Mouse (Mus musculus): ENCODE results near the gene Ddx49.

Gene Ddx49

DNA sequence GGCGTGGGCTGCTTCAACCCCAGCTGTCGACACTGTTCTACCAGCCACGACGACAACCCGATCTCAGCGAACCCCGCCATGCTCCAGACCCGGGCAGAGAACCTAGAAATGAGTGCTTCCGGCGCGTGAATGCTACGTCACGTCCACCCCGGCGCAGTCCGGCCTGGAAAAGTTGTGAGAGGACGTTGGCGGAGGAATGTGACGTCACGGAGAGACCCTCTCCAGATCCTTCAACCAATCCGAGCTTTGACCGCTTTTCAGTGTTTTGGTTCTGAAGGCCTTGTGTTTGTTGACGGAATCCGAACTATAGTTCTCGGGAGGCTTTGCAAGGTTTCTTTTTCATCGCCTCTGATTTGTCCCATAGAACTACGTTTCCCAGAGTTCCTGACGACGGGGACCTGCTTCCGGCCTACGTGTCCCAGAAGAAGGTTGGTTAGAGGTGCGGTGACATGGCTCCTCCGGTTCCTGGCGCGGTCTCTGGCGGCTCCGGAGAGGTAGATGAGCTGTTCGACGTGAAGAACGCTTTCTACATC is at the start of gene Ddx49, which contains the start of gene Cope:
Gene Ddx49 (minus strand): TSS at position 132 of the 533 bp plus-strand sequence.
Gene Cope (plus strand): TSS at position 161 of the 533 bp plus-strand sequence.
- DNase-seq (ENCODE audit: low read depth, low spot score): peak; percentile 95

DNA sequence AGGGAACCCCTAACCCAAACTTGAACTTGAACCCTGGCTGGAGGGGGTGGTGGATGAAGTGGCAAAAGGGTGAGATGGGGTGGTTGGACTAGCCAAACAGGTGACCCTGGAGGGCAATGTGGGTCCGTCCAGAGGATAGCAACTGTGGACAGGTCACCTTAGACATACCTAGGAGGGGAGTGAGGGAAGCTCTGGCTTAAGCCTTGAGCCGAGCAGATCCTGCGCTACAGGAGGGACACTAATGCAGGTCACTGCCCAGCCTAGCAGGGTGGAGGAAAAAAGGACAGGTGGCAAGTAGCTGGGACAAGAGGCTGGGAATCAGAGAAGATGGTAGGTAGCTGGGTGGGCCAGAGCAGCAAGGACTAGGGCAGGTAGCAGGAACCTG is 49.7 kb upstream of the Ddx49 start:
- no peak for DNase-seq (ENCODE audit: low read depth, low spot score)

DNA sequence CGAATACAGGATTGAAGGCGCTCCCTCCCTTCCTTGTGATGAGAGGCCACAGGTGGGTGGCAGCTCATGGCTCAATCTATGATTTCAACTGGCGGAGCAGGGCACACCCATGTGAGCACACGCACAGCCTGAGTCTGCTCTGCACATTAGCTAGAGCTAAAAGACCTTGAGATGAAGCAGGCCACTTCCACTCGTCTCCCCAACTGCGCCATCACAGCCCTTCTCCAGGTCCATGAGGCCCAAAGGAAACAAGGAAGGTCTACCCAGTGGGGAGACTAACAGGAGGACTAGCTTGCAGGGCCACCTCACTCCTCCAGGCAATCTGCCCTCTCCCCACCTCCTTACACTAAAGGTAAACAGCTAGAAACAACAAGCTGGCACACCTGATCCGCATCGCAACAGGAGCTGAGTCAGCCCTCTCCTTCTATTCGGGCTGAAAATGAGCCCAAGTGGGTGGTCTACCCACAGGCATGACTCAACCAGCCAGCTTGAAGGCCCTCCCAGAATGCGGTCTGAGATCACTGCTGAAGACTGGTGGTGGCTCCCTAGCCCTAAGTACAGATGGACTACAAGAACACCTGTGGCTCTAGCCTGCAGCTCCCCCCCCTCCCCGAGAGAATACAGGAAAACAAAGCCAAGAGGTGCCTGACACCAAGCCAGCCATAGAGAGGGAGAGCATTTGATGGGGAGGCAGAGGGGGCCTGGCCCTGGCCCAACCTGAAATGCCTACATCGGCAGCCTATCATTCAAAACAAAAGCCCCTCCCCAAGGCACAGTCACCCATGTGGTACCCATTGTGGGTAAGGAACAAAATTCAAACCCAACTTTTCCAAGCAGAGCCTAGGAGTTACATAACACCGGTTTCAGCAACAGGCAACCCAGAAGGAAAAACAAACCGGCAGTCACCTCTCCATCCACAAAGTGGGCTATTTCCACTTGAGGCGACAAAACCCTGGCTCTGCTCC is 49.0 kb upstream of the Ddx49 start:
- no peak for DNase-seq (ENCODE audit: low read depth, low spot score)

DNA sequence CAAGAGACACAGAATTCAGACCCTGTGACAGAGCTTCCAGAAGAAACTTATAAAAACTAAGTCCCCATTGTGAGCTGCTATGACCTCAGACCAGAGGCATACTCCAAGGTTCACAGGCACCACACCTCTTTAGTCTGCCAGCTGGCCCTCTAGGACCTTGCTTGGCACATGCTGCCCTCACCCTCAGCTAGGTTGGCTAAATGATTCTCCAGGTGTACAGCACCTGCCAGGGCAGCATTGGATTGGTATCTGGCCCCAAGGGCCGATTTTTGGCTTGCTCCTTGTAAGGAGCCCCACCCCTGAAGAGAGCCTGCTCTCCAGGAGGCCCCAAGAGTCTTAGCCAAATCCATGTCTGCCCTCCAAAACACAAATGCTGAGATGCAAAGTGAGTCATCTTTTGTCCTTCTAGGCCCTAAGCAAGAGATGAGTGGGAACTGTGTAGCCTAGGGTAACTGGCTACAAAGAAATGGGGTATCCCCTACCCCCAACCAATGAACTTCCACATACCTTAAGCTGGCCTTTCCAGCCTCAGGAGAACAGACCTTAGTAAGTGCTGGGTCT is 45.7 kb upstream of the Ddx49 start:
- no peak for DNase-seq (ENCODE audit: low read depth, low spot score)

DNA sequence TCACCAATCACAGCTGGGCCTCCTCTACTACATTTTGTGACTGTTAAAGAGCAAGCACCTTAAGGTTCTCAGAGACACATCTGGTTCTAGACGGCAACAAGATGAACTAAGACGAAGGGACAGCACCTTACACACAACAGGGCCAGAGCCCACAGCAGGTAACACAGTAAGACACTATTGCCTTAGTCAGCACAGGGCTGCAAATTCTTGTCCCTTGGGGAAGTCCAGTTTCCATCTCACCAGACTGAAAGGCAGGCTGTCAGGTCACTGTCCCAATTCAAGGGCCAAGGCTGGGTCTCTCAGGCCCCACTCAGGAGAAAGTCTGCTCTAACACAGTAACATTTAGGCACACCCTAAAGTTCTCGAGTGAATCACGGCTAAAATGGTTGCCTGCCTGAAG is 45.2 kb upstream of the Ddx49 start:
- DNase-seq (ENCODE audit: low read depth, low spot score): no peak

DNA sequence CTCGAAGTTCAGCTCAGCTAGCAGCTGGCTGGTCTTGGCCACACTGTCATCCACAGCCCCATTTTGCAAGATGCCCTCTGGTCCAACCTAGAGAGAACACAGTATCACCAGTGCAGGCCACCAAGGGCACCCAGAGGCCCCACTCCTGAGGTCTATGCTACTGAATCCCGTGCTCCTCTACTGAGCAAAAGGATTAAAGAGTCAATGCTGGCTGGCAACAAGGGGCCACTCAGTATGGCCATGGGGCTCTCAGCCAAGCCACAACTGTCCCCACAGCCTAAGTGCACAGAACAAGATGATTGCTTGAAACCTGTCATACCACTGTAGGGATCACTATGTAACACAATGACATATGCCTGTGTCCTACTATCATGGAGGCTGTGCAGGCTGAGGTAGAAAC is 42.0 kb upstream of the Ddx49 start:
- no peak for DNase-seq (ENCODE audit: low read depth, low spot score)

DNA sequence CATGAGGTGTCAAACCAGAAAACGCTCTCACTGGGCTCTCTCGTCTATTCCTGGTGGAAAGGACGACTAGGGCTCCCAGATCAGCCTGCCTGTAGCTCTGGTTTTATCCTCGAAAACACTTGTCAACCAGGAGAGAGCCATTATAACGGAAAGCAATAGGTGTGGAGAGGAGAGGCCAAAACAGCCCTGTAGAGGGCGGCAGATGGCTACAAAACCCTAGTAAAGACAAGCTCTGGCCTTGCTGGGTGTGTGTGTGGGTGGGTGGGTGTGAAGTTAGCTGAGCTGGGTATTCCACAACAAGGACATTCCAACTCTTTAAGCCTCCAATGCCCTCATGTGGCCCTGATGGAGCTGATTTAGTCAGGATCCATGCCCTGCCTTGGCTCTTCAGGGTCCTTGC is 41.4 kb upstream of the Ddx49 start:
- peak; percentile 50 for DNase-seq (ENCODE audit: low read depth, low spot score)

DNA sequence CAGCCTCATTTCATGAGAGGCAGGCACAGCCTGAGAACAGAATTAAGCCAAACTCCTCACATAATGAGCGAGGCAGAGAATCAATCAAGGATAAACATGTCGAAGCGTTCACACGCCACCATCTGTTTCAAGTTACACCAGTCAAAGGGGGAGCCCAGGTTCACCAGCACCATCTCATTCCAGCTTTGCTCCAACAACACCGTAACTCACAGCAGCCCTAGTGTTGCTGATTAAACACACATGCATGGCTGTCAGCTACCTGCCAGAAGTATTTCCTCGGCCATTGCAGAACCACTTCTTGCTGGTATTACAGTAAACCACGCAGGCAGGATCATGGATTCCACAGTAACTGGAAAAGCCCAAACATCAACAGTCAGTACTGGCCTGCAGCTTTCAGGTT is 40.8 kb upstream of the Ddx49 start:
- peak; percentile 30 for DNase-seq (ENCODE audit: low read depth, low spot score)

DNA sequence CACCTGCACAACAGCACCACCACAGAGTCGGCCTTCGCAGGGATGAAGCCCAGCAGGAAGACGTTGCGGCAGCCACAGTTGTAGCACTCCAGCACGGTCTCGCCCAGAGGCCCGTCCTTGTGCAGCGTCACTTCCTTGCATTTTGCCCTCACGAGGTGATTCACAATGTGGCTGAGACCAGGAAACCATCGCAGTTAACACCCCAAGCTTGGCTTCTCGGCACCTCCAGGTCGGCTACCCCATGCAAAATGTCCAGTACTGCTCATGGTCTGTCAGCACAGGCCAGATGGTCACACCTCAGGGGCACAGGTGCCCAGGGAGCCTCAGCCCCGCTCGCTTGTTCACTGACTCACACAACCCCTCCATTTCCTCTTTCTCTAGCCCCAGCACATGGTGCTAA is 39.7 kb upstream of the Ddx49 start:
- no peak for DNase-seq (ENCODE audit: low read depth, low spot score)

DNA sequence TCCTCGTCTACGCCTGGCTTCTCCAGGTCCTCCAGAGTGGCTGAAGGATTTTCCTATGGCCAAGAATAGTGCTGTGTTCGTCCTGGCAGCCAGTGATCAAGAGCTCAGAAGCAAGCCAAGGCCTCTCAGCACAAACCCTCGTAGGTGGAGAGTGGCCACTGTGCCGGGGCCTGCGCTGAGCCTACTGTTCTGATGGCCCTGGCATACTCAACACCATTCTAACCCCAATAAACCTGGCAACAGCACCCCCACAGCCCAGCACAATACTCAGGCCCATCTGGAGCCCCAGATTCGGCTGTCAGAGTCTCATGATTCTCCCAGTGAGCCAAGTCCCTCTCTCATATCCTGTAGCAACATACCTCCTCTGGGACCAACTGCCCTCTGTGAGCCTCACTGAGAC is 38.4 kb upstream of the Ddx49 start:
- DNase-seq (ENCODE audit: low read depth, low spot score): no peak

DNA sequence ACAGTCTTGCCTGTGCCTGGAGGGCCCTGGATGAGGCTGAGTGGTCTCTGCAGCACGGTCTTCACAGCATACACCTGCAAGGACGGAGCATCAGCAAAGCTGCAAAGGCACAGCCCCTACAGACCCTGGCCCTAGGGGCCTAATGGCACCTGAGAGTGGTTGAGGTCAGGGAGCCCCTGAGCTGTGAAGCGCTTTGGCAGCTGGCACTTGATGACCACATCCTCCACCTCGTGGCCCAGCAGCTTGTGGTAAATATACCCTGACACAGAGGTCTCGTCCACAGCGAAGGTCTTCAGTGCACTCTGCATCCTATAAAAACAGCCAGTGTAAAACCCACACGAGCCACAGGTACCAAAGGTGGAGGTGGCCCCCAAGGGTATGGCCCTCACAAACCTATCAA is 36.6 kb upstream of the Ddx49 start:
- no peak for DNase-seq (ENCODE audit: low read depth, low spot score)

DNA sequence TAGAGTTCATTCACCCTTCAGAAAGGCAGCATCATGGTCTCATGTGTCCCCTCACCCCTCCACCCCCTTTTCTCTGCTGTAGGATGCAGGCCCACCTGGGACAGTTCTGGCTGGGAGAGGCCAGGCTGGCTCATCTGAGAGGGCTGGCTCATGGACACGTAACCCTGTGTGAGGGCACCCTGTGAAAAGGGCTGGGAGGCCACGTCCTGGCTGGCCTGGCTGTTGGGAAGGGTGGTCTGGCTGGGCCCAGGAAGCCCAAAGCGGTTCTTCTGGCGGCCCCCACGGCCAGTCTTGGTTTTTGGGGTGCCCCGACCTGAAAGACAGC is 30.6 kb upstream of the Ddx49 start:
- no peak for DNase-seq (ENCODE audit: low read depth, low spot score)

DNA sequence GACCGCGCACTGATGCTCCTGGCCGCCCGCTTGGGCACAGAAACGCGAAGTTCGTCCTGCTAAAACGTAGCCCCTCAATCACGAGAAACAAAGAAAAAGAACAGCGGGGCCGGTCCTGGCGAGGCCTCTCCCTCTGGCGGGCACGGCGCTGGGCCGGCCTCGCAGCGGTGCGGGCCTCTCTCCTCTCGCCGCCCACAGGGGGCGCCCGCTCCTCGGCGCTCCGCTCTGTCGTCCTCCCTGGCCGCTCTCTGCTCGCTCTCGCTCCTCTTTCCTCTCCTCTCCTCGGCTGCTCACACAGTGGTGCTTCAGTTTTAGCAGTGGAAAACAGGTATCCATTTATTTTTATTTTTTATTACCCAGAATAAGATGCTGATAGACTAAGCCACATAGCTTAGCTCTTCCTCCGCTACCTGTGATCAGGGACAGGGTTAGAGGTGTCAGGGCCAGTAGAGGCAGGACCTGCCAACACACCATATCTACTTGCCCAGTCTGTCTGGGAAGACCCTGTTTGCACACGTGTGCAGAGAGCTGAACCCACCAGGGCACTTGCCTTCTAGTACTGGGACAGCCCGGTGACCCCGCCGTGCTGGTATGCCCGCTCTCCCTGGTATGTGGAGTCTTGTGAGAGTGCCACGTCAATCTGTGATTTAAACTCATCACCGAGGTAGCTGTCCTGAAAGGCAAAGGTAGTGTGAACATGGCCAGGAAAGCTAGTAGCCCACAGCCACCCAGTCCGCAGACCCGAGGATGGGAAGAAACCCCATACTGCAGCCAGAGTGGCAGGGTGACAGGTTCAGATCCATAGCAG is 30.0 kb upstream of the Ddx49 start:
- DNase-seq (ENCODE audit: low read depth, low spot score): peak; percentile 84

DNA sequence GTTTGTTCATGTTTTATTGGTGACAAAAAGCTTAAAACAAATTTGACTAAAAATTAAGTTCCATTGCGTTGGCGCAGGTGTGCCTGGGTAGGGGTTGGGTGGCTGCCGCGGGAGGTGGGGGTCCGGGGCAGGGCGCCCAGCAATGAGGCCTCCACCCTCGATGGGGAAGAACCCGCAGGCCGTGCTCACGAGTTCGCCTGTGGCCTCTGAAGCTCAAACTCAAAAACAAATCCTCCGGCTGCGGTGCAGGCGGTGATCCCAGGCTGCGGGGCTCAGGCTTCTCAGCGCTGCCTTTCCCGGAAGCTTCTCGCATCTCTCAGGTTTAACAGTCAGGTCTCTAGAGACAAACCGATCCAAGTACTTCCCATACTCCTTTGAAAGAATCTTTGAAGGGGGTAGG is 29.2 kb upstream of the Ddx49 start:
- DNase-seq (ENCODE audit: low read depth, low spot score): no peak

DNA sequence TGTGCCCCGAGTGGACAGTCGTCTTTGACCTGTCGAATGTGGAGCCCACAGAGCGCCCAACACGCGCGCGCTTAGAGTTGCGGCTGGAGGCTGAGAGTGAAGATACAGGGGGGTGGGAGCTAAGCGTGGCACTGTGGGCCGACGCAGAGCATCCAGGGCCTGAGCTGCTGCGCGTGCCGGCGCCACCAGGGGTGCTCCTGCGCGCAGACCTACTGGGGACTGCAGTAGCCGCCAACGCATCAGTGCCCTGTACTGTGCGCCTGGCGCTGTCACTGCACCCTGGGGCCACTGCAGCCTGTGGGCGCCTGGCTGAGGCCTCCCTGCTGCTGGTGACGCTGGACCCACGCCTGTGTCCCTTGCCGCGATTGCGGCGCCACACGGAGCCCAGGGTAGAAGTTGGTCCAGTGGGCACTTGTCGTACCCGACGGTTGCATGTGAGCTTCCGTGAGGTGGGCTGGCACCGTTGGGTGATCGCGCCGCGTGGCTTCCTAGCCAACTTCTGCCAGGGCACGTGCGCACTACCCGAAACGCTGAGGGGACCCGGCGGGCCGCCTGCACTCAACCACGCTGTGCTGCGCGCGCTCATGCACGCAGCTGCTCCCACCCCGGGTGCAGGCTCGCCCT is 28.6 kb upstream of the Ddx49 start:
- DNase-seq (ENCODE audit: low read depth, low spot score): peak; percentile 82

DNA sequence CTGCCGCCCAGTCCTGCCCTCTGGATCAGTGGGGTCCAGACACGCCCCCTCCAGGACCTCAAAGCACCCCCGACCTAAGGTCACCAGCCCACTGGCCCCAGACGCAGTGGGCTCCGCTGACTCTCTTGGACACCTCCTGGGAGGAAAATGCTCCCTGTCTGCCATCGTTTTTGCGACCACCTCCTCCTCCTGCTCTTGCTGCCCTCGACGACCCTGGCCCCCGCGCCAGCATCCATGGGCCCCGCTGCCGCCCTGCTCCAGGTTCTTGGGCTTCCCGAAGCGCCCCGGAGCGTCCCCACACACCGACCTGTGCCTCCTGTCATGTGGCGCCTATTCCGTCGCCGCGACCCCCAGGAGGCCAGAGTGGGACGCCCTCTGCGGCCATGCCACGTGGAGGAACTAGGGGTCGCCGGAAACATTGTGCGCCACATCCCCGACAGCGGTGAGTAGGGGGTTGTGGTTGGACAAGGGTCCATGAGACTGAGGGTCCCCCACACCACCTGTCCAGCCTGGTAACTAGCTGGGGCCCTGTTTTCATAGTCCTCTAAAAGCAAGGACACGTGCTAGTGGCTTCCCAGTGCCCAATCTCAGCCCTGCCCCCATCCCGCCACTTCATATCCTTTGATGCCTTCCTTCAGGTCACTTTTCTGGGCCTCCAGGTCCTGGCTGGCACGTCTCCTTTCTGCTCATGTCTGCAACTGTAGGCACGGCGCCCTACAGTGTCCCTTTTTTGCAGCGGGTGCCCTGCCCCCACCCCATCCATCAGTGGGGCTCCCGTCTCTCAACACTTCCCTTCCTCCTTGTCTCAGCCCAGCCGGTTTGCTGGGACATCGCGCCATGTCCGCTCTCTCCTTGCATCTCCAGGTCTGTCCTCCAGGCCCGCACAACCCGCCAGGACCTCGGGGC is 27.8 kb upstream of the Ddx49 start:
- no peak for DNase-seq (ENCODE audit: low read depth, low spot score)

DNA sequence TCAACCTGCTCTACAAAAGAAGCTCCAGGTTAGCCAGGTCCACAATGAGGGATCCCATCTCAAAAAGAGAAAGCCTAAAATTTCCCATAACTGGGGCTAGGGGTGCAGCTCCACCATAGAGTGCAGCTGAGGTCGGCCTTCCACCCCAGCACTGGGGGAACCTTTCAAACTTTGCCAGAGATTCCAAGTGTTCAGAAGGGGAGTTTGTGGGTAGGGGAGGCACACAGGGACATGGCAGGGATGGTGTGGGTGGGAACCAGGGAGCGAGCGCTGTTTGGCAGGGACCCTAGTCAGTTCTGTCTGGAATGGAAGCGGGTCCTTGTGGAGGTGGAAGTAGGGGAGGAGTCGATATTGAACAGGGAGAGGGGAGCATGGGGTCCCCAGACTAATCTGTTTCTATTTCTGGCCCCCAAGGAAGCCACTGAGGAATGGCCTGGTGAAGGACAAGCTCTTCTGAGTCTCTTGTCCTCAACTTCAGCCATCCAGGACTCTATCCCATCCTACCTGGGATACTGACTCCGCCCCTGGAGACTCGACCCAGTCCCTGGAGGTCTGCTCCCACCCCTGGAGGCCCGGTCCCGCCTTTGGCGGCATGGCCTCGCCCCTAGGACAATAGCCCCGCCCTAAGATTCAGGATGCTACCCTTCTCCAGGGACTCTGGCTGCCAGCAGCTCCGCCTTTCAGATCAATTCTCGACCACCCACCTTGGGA is 27.0 kb upstream of the Ddx49 start, which contains the start of gene Gdf1:
Gene Gdf1 (plus strand): TSS at position 694 of the 711 bp plus-strand sequence.
- peak; percentile 55 for DNase-seq (ENCODE audit: low read depth, low spot score)

DNA sequence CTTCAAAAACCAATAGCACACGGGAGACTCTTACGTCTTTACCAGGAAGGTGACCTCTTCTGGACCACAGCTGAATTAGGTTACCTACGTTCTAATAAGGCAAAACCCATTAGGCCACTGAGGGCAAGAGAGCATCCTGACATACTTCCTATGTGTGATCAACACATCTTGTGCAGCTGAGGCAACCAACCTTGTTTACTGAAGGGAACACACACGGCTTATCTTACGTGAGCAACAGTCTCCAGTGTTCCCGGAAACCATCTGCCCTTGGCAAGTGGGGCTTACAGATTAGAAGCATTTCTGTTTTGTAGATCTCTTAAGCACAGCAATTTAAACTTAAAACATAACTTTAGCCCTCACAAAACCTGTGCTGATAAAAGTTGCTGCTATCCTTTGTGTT is 25.2 kb upstream of the Ddx49 start:
- no peak for DNase-seq (ENCODE audit: low read depth, low spot score)

DNA sequence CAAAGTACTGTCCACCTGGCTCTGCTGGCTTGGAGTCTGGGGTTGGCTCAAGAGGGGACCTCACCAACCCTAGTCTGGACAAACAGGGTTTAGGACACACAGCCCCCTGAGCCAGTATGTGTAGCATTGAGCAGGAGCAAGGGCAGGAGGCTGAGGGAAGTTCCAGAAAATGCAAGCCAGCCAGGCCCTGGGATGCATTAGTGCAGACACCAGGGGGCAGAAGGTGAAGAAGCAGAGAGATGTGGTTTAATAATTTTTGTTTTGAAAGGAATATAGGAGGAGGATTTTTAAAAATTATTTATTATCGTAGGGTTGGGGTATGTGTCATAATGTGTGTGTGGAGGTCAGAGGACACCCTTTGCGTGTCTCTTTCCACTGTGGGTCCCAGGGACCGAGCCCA is 21.4 kb upstream of the Ddx49 start:
- no peak for DNase-seq (ENCODE audit: low read depth, low spot score)

DNA sequence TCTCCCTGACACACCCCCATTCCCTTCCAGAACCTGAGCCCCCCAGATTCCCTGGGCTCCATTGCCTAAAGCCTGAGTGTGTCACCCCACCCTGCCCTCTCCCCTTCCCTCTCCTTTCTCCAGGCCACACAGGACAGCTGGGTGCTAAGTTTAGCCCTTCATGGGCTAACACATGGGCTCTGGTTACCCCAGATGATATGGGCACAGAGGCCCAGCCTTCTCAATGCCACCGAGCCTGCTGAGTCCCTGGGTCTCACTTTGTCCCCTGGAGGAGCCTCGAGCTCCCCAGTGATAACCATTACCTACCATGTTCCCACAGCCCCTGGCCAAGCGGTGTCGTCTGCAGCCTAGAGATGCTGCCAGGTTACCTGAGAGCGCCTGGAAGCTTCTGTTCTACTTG is 15.6 kb upstream of the Ddx49 start:
- DNase-seq (ENCODE audit: low read depth, low spot score): no peak

Measured in mesoderm, embryonic 11.5 days (tissue).